Mouse (Mus musculus) T-cell, adult 66 days (primary cell): Measurements from ENCODE around the gene Gm13089. TPM values are rescaled to one million over a fixed set of nuclear protein-coding genes. Genes with fewer than 3 reads are reported as not detected.

Experiments used
- total RNA-seq, 2 experiments: library from RNA; stranded (reverse); gene quantifications; 3 replicates in 1 of 2; 4 replicates in 1 of 2; pipeline ENCODE4 v1.2.4; 2023

The Gm13089 gene
- total RNA-seq = not detected

DNA sequence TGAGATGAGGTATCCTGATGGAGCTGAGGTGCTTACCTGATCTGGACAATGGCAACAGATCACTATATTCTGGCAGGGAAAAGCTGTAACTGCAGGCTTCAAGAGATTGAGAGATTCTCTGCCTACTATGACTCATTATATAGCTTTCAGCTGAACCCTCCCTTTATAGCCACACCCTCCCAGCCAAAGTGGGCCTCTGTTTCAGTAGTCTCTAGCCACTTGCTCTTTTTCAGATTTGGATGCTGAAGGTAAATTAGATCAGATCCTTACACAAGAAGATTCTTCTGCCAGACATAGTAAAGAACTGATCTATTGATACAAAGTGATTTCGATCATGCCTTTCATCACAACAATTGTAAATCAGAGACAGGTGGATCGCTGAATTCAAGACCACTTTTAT is at the start of gene Gm13089:
TSS of gene Gm13089 (minus strand) at position 101 of the 400 bp plus-strand sequence.

GRCm38 (mm10) chr4:143719155-143719554 is 16.6 kb upstream of the Gm13089 start, which contains the start of gene Gm13078:
TSS of gene Gm13078 (plus strand) at chr4:143719455.

DNA sequence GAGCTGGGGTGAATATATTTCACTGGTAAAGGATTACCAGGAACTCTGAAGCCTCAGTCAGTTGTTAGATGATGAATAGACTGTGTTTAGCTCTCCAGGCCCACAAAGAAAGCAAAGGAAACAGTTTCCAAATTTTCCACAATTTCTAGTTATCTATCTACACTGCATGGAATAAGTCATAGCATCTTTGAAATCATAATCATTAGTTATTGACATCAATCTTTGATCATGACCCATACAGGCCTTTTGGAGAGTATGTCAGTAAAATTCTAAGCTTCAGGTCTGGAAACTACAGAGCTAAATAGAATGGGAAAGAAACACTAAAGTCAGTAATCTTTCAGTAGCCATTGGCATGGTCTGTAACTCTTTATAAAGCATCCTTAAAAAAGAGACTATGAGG is 45.4 kb downstream of the Gm13089 start, which contains the start of gene Gm13088:
TSS of gene Gm13088 (minus strand) at position 101 of the 400 bp plus-strand sequence.

Other genes starting within 250 kb of the Gm13089 start
- gene Gm13043, start 191.4 kb downstream of the Gm13089 start, total RNA-seq = not detected
- not detected for gene Gm13040, start 166.8 kb downstream of the Gm13089 start, total RNA-seq
- gene BC080695, start 151.0 kb downstream of the Gm13089 start, total RNA-seq = not detected
- gene Gm13057, start 151.0 kb downstream of the Gm13089 start, total RNA-seq = not detected
- not detected for gene Gm13083, start 87.7 kb downstream of the Gm13089 start, total RNA-seq
- not detected for gene Gm13088, start 45.5 kb downstream of the Gm13089 start, total RNA-seq
- not detected for gene Gm13078, start 16.7 kb upstream of the Gm13089 start, total RNA-seq
- not detected for gene Gm13023, start 86.6 kb upstream of the Gm13089 start, total RNA-seq
- gene Gm13084, start 113.4 kb upstream of the Gm13089 start, total RNA-seq = not detected
- not detected for gene Gm13103, start 143.8 kb upstream of the Gm13089 start, total RNA-seq
- not detected for gene Pramef6, start 197.7 kb upstream of the Gm13089 start, total RNA-seq
- gene Pramef25, start 248.3 kb upstream of the Gm13089 start, total RNA-seq = not detected